Mouse (Mus musculus): ENCODE data around the gene Exoc4. TPM values are rescaled to one million over a fixed set of nuclear protein-coding genes. Genes with fewer than 3 reads are reported as not detected.

Gene Exoc4
- polyA plus RNA-seq, 1 experiment = 3.3 TPM

DNA sequence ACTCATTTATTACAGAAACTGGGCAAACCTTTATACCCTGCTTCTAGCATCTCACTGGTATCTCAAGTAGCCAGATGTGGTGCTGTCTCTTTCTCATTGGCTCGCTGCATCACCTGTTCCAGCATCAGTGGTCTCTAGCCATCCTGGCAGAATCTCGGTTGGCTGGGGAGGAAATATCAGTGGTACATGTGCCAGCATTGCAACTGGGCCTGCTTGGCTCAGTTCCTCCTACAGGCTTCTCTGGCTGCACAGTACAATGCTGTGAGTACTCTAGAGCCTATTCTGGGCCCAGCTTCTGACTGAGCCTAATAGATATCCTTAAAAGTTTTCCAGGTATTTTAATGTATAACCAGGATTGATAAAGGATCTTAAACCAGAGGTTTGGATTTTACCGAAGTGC, 582.4 kb downstream of the Exoc4 start:
- TF ChIP-seq POLR2A (IDR thresholded peaks at IDR 0.05; ENCODE audit: low read depth, low read length) = no peak
- TF ChIP-seq CTCF (IDR thresholded peaks at IDR 0.05; ENCODE audit: extremely low read depth, insufficient read length, insufficient replicate concordance, low read depth, low read length) = no peak
- 87% methylated on average over 3 of the region's 3 CpGs for WGBS
- H3K36me3 ChIP-seq (ENCODE audit: control insufficient read depth, insufficient read depth, low read length) = no peaks in the 10 kb centered on the region
- H3K4me3 ChIP-seq (ENCODE audit: low read depth, low read length) = no peak overlapping the region
- H3K27me3 ChIP-seq (ENCODE audit: control insufficient read depth, insufficient read depth, low read length) = no peaks in the 10 kb centered on the region
- no peak overlapping the region for H3K27ac ChIP-seq (ENCODE audit: insufficient read depth, low read depth, low read length)
- H3K4me1 ChIP-seq (ENCODE audit: control insufficient read depth, insufficient read depth, insufficient read length, low read length) = no peaks in the 10 kb centered on the region

DNA sequence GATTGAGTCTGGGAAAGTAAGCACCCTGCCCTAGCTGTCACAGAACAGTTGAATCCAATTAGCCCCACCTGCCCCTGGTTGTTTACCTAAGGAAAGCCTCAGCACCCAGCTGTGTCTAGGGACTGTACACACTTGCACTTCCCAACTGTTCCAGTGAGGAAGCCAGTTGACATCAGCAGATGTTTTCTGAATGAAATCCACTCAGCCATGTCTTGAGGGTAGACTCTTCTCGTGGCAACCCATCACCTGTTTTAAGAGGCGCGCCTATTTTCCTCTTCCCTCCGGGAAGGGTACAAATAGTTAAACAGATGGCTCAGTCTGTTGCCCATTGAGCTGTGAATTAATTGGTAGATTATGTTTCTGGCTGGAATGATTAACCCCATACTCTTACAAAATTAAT, 584.1 kb downstream of the Exoc4 start:
- 67% methylated on average over 4 of the region's 4 CpGs for WGBS
- TF ChIP-seq POLR2A (IDR thresholded peaks at IDR 0.05; ENCODE audit: low read depth, low read length) = no peak
- no peak for TF ChIP-seq CTCF (IDR thresholded peaks at IDR 0.05; ENCODE audit: extremely low read depth, insufficient read length, insufficient replicate concordance, low read depth, low read length)
- Histone ChIP-seq H3K4me1 (ENCODE audit: control insufficient read depth, insufficient read depth, insufficient read length, low read length) (no peaks in the 10 kb centered on the region), H3K36me3 (ENCODE audit: control insufficient read depth, insufficient read depth, low read length) (no peaks in the 10 kb centered on the region), H3K4me3 (ENCODE audit: low read depth, low read length) (no peak overlapping the region), H3K27ac (ENCODE audit: insufficient read depth, low read depth, low read length) (no peak overlapping the region), H3K27me3 (ENCODE audit: control insufficient read depth, insufficient read depth, low read length) (no peaks in the 10 kb centered on the region)

DNA sequence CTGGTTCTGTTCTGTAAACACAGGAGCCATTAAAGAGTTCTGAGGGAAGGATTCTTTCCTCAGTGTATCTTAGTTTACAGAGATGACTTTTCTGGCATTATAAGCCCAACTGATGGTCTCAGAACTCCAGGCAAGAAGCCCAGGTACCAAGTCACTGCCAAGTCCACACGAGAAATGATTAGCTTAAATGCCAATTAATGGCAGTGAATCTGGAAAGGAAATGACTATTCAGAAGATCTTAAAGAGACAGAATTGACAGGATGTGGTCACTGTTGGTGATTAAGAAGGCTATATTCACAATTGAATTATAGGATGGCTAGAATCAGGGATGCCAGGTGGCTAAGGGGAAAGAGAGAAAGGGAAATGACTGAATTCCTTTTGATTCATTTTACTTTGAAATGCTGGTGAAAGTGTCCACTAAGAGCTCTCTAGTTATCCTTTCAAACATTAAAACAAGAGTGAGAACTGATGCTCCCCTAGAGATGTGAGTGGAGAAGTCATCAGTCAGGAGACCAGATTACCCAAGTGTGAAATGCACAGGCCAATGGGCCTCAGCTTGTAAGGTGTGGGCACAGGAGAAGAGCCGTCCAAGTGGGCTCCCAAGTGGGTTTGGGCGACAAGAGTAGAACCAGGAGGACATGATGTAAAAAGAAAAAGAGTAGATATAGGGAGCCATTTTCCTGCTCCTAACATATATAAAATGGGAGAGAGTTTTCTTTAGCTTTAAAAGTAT, 587.3 kb downstream of the Exoc4 start:
- Histone ChIP-seq H3K27ac (ENCODE audit: insufficient read depth, low read depth, low read length) (no peak overlapping the region), H3K36me3 (ENCODE audit: control insufficient read depth, insufficient read depth, low read length) (0 out of 2 replicates have a peak, but pooled peaks cover 1% of the 10 kb centered on the region), H3K27me3 (ENCODE audit: control insufficient read depth, insufficient read depth, low read length) (no peaks in the 10 kb centered on the region), H3K4me1 (ENCODE audit: control insufficient read depth, insufficient read depth, insufficient read length, low read length) (no peaks in the 10 kb centered on the region), H3K4me3 (ENCODE audit: low read depth, low read length) (no peak overlapping the region)
- 83% methylated on average over 3 of the region's 3 CpGs for WGBS
- TF ChIP-seq POLR2A (IDR thresholded peaks at IDR 0.05; ENCODE audit: low read depth, low read length) (no peak), CTCF (IDR thresholded peaks at IDR 0.05; ENCODE audit: extremely low read depth, insufficient read length, insufficient replicate concordance, low read depth, low read length) (no peak)

DNA sequence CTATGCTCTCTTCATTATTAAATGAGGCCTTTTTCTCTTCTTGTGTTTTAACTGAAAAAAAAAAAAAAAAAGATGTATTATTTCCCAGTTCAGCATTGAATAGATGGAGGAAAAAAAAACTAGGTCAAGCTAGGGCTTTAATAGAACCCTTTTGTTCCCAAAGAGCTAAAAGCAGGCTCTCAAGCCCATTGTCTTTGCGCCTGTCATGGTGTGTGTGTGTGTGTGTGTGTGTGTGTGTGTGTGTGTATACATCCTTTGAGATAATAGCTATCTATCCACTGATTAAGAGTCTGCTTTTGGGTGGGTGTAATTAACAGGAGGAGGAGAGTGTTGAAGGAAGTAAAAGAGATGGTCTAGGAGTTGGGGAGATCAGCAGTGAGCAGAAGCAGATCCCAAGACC, 594.0 kb downstream of the Exoc4 start:
- WGBS = 75% methylated on average over 1 of the region's 1 CpGs
- Histone ChIP-seq H3K36me3 (ENCODE audit: control insufficient read depth, insufficient read depth, low read length) (0 out of 2 replicates have a peak, but pooled peaks cover 1% of the 10 kb centered on the region), H3K27ac (ENCODE audit: insufficient read depth, low read depth, low read length) (no peak overlapping the region), H3K4me3 (ENCODE audit: low read depth, low read length) (no peak overlapping the region), H3K27me3 (ENCODE audit: control insufficient read depth, insufficient read depth, low read length) (no peaks in the 10 kb centered on the region), H3K4me1 (ENCODE audit: control insufficient read depth, insufficient read depth, insufficient read length, low read length) (peaks cover 2% of the 10 kb centered on the region; the same call in 1 of the 2 replicates)
- no peak for TF ChIP-seq CTCF (IDR thresholded peaks at IDR 0.05; ENCODE audit: extremely low read depth, insufficient read length, insufficient replicate concordance, low read depth, low read length)
- no peak for TF ChIP-seq POLR2A (IDR thresholded peaks at IDR 0.05; ENCODE audit: low read depth, low read length)

DNA sequence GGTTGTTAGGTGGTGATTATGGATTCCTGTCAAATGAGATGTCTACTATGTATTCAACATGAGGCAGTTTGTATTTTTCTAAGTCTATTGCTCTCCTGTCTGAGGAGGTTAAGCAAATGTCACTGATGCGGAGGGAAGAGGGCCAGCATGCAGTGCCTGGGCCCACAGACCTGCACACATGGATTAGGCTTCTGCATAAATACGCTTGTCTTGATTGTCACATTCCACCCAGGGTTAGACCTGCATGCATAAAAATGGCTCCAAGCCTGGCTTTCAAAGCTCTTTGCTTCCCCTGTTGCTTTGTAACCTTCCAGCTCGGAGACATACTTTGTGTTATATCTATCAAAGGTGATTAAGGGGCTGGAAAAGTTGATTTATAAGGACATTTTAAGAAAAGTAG, 610.2 kb downstream of the Exoc4 start:
- no peak for TF ChIP-seq CTCF (IDR thresholded peaks at IDR 0.05; ENCODE audit: extremely low read depth, insufficient read length, insufficient replicate concordance, low read depth, low read length)
- no peak for TF ChIP-seq POLR2A (IDR thresholded peaks at IDR 0.05; ENCODE audit: low read depth, low read length)
- 92% methylated on average over 3 of the region's 3 CpGs for WGBS
- H3K36me3 ChIP-seq (ENCODE audit: control insufficient read depth, insufficient read depth, low read length) = no peaks in the 10 kb centered on the region
- no peak overlapping the region for H3K27ac ChIP-seq (ENCODE audit: insufficient read depth, low read depth, low read length)
- no peaks in the 10 kb centered on the region for H3K27me3 ChIP-seq (ENCODE audit: control insufficient read depth, insufficient read depth, low read length)
- no peaks in the 10 kb centered on the region for H3K4me1 ChIP-seq (ENCODE audit: control insufficient read depth, insufficient read depth, insufficient read length, low read length)
- H3K4me3 ChIP-seq (ENCODE audit: low read depth, low read length) = no peak overlapping the region

DNA sequence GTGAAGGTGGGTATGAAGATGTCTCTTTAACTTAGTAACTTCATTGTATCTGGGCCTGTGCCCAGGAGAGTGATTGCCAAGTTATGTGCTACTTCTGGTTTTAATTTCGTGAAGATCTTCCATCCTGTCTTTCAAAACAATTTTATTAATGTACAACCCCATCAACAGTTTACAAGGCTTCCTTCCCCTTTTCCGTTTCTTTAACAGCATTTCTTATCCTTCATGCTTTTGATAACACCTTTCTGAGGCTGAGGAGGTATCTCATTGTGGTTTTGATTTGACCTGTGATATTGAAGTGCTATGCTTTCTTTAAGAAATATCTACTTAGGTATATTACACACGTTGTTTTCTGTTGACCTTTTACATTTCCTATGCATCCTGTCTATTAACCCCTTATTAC, 616.9 kb downstream of the Exoc4 start:
- Histone ChIP-seq H3K27me3 (ENCODE audit: control insufficient read depth, insufficient read depth, low read length) (no peaks in the 10 kb centered on the region), H3K4me3 (ENCODE audit: low read depth, low read length) (no peak overlapping the region), H3K27ac (ENCODE audit: insufficient read depth, low read depth, low read length) (no peak overlapping the region), H3K36me3 (ENCODE audit: control insufficient read depth, insufficient read depth, low read length) (no peaks in the 10 kb centered on the region), H3K4me1 (ENCODE audit: control insufficient read depth, insufficient read depth, insufficient read length, low read length) (no peaks in the 10 kb centered on the region)
- WGBS = 46% methylated on average over 3 of the region's 3 CpGs
- TF ChIP-seq POLR2A (IDR thresholded peaks at IDR 0.05; ENCODE audit: low read depth, low read length) (no peak), CTCF (IDR thresholded peaks at IDR 0.05; ENCODE audit: extremely low read depth, insufficient read length, insufficient replicate concordance, low read depth, low read length) (no peak)

DNA sequence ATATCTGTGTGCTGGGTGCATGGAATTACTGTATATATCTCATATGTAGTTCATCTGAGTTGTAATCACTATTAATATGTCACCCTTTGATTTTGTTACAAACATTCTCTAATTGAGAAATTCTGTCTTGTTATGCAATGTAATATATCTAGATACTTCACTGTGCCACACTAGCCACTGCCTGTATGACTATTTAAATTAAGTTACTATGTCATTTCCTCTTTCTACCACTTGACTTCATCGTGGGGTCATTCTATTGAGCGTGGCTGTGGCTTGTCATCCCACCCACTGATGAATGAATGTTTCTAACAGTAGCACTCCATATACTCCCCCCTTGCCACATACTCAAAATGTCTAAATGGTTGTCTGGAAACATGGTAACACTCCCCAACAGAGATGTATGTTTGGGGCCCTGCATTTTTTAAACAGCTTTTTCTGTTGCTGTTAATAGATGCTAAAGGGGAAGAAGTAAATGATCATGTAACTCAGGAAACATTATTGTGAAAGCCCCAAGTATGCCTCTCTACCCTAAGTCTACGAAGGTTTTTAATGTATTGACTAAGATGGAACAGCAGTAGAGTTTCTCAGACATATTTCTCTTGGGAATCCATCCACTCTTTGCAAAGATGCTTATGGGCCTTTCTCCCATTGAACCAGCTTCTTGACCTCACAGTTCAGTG, 618.2 kb downstream of the Exoc4 start:
- Histone ChIP-seq H3K36me3 (ENCODE audit: control insufficient read depth, insufficient read depth, low read length) (no peaks in the 10 kb centered on the region), H3K4me3 (ENCODE audit: low read depth, low read length) (no peak overlapping the region), H3K27me3 (ENCODE audit: control insufficient read depth, insufficient read depth, low read length) (no peaks in the 10 kb centered on the region)

More for the DNA sequence above, 618.2 kb downstream of the Exoc4 start:
- no peak for TF ChIP-seq CTCF (IDR thresholded peaks at IDR 0.05; ENCODE audit: extremely low read depth, insufficient read length, insufficient replicate concordance, low read depth, low read length)
- no peak for TF ChIP-seq POLR2A (IDR thresholded peaks at IDR 0.05; ENCODE audit: low read depth, low read length)
- Histone ChIP-seq H3K4me1 (ENCODE audit: control insufficient read depth, insufficient read depth, insufficient read length, low read length) (no peaks in the 10 kb centered on the region), H3K27ac (ENCODE audit: insufficient read depth, low read depth, low read length) (no peak overlapping the region)
- WGBS = 78% methylated on average over 3 of the region's 3 CpGs

Data from small intestine, adult 2 months (tissue).